Mouse (Mus musculus): Measurements from ENCODE around the gene Cc2d2b.

Gene Cc2d2b

GRCm38 (mm10) chr19:40760071-40760470, 11.5 kb downstream of the Cc2d2b start:
- no peak for DNase-seq (ENCODE audit: low spot score)

GRCm38 (mm10) chr19:40762023-40762759, 13.6 kb downstream of the Cc2d2b start:
- DNase-seq (ENCODE audit: low spot score): peak; percentile 27

GRCm38 (mm10) chr19:40767189-40767588, 18.6 kb downstream of the Cc2d2b start:
- no peak for DNase-seq (ENCODE audit: low spot score)

- peak; percentile 32 for DNase-seq (ENCODE audit: low spot score)
These were observed 20.8 kb downstream of the Cc2d2b start for GRCm38 (mm10) chr19:40769341-40769770.

GRCm38 (mm10) chr19:40788004-40788714, 39.6 kb downstream of the Cc2d2b start:
- no peak for DNase-seq (ENCODE audit: low spot score)

- DNase-seq (ENCODE audit: low spot score): no peak
These were observed 40.1 kb downstream of the Cc2d2b start for GRCm38 (mm10) chr19:40788715-40789084.

GRCm38 (mm10) chr19:40805176-40805737, 56.7 kb downstream of the Cc2d2b start:
- no peak for DNase-seq (ENCODE audit: low spot score)

- DNase-seq (ENCODE audit: low spot score): no peak
These were observed 61.3 kb downstream of the Cc2d2b start for GRCm38 (mm10) chr19:40809858-40810257.

- DNase-seq (ENCODE audit: low spot score): no peak
These were observed 63.3 kb downstream of the Cc2d2b start for GRCm38 (mm10) chr19:40811840-40812239.

- no peak for DNase-seq (ENCODE audit: low spot score)
These were observed 64.2 kb downstream of the Cc2d2b start for GRCm38 (mm10) chr19:40812778-40813177.

GRCm38 (mm10) chr19:40813385-40813784, 64.8 kb downstream of the Cc2d2b start:
- DNase-seq (ENCODE audit: low spot score): no peak

- no peak for DNase-seq (ENCODE audit: low spot score)
These were observed 67.2 kb downstream of the Cc2d2b start for GRCm38 (mm10) chr19:40815645-40816183.

GRCm38 (mm10) chr19:40817901-40818532, 69.5 kb downstream of the Cc2d2b start:
- no peak for DNase-seq (ENCODE audit: low spot score)

GRCm38 (mm10) chr19:40818764-40819163, 70.2 kb downstream of the Cc2d2b start:
- no peak for DNase-seq (ENCODE audit: low spot score)

GRCm38 (mm10) chr19:40821306-40821825, 72.8 kb downstream of the Cc2d2b start:
- no peak for DNase-seq (ENCODE audit: low spot score)

- no peak for DNase-seq (ENCODE audit: low spot score)
These were observed 77.1 kb downstream of the Cc2d2b start for GRCm38 (mm10) chr19:40825636-40826035.

- no peak for DNase-seq (ENCODE audit: low spot score)
These were observed 78.2 kb downstream of the Cc2d2b start for GRCm38 (mm10) chr19:40826735-40827134.

GRCm38 (mm10) chr19:40830198-40830597, 81.6 kb downstream of the Cc2d2b start:
- DNase-seq (ENCODE audit: low spot score): no peak

GRCm38 (mm10) chr19:40830703-40831415, 82.3 kb downstream of the Cc2d2b start, which contains the start of gene Ccnj:
Gene Ccnj (plus strand): TSS chr19:40831279.
- peak; percentile 95 for DNase-seq (ENCODE audit: low spot score)

GRCm38 (mm10) chr19:40831416-40832201, 83.1 kb downstream of the Cc2d2b start:
- DNase-seq (ENCODE audit: low spot score): peak; percentile 58

- DNase-seq (ENCODE audit: low spot score): no peak
These were observed 83.8 kb downstream of the Cc2d2b start for GRCm38 (mm10) chr19:40832361-40832760.

All from ovary, postnatal 36 days (tissue).